Mouse (Mus musculus): ENCODE results near the gene Pbld2.
A peak's percentile ranks its signal among the peaks of the same experiment; 100 is the strongest.

Gene Pbld2

GRCm38 (mm10) chr10:63023749-63024579 is at the start of gene Pbld2, which contains the start of gene Hnrnph3:
Gene Pbld2, plus strand, starts transcription at chr10:63024315.
Gene Hnrnph3, minus strand, starts transcription at chr10:63024217.
- peak; percentile 94 for DNase-seq (ENCODE audit: low read depth, low spot score)

DNA sequence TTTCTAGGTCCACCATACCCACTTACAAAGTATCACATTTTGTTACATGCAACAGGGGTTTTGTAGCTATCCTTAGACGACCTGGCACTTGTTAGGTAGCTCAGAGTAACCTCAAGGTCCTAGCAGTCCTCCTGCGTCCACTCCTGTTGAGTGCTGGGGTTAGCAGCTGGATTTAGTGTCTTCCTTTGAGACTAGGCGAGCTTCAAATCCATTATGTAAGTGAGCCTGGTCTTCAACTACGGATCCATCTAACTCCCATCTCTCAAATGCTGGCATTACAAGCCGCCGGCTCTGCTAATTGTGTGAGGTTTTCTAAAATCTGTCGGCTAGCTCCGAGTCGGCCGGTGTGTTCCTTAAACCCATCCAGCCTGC is 44.5 kb upstream of the Pbld2 start:
- no peak for DNase-seq (ENCODE audit: low read depth, low spot score)

GRCm38 (mm10) chr10:62980039-62980954 is 43.8 kb upstream of the Pbld2 start, which contains the start of gene Rufy2:
Gene Rufy2, plus strand, starts transcription at chr10:62980223.
- DNase-seq (ENCODE audit: low read depth, low spot score) = peak; percentile 68

- no peak for DNase-seq (ENCODE audit: low read depth, low spot score)
Observed at GRCm38 (mm10) chr10:62984072-62984471, 40.0 kb upstream of the Pbld2 start.

DNA sequence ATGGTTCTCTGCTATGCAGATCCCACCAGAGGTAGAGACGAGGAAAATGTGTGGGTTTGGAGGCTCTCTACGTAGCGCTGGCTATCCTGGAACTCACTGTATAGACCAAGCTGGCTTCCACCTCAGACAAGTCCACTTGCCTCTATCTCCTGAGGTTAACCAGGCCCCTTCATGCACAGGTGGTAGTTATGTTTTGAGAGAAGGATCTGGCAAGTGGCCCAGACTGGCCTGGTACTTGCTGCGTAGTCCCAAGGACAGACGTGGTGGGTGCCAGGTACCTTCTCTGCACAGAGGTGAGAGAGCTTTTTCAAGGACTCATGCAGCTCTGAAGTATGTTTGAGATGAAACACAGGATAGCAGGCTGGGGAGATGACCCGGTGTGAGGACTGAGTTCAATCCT is 39.6 kb upstream of the Pbld2 start:
- DNase-seq (ENCODE audit: low read depth, low spot score) = no peak

DNA sequence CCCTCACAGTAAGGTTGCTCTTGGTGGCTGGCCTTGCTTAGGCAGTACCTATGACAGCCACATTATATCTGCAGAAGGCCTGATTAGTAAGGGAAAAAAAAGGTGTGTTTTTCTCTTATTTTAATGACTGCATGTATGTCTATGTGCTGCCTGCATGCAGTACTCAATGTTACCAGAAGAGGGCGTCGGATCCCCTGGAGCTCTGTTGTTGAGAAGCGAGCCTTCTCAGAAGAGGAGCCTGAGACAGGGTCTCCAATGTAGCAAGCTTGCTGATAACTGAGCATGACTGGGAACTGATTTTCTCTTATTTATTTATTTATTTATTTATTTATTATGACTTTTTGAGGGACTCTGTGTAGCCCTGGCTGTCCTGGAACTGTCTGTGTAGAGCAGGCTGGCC is 36.8 kb upstream of the Pbld2 start:
- no peak for DNase-seq (ENCODE audit: low read depth, low spot score)

DNA sequence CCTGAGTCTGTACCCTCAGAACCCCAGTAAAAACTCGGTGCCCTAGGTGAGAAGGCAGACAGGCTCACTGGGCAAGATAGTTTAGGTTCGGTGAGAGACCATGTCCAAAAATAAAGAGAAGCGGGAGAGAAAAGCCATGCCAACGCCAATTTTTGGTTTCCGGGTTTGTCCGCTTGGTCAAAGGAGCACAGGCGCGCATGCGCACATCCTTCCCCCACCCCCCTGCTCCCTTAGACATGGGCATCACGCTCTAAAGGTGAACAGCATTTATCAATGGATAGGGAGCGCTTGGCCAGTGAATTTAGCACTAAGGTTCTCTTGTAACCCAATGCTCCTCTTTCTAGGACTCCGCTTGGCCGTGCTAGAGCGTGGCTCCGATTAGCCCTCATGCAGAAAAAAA is 33.5 kb upstream of the Pbld2 start:
- no peak for DNase-seq (ENCODE audit: low read depth, low spot score)

- DNase-seq (ENCODE audit: low read depth, low spot score) = no peak
Observed at GRCm38 (mm10) chr10:62993991-62994390, 30.1 kb upstream of the Pbld2 start.

GRCm38 (mm10) chr10:63000584-63000983 is 23.5 kb upstream of the Pbld2 start:
- peak; percentile 45 for DNase-seq (ENCODE audit: low read depth, low spot score)

- DNase-seq (ENCODE audit: low read depth, low spot score) = no peak
Observed at GRCm38 (mm10) chr10:63003252-63003651, 20.9 kb upstream of the Pbld2 start.

GRCm38 (mm10) chr10:63004556-63004955 is 19.6 kb upstream of the Pbld2 start:
- DNase-seq (ENCODE audit: low read depth, low spot score) = no peak

GRCm38 (mm10) chr10:63008193-63008592 is 15.9 kb upstream of the Pbld2 start:
- DNase-seq (ENCODE audit: low read depth, low spot score) = no peak

DNA sequence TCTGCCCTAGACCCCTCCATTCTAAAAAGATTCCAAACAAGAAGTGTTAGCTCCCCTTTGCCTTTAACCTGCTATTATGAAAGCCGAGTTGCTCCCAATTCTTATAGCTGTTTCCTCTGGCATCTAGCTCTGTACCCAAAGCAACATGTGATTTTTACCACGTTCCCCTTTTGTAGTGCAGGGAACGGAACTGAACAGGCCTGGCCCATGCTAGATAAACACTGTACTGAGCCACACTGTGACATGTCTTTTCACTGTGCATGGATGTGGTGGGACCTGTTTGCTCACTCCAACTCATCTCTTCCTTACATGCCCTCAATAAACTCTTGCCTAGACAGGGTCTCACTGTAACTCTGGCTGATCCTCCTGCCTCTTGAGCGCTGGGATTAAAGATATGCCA is 13.8 kb upstream of the Pbld2 start:
- DNase-seq (ENCODE audit: low read depth, low spot score) = no peak

DNA sequence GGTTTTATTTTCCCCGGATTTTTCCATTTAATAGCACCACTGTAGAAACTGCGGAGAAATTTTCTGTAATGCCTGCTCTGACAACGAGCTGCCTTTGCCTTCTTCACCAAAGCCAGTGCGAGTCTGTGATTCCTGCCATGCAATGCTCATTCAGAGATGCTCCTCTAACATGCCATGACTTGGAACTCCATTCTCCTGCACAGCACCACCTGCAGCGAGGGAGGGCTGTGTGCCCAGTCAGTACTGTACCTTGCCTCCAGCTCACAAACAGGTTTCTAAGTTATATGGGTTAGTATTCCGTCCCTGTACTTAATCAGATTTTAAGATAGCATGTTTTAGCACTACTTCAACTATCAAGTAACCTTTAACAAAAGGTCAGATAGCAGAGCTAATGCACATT is 12.6 kb upstream of the Pbld2 start:
- DNase-seq (ENCODE audit: low read depth, low spot score) = no peak

DNA sequence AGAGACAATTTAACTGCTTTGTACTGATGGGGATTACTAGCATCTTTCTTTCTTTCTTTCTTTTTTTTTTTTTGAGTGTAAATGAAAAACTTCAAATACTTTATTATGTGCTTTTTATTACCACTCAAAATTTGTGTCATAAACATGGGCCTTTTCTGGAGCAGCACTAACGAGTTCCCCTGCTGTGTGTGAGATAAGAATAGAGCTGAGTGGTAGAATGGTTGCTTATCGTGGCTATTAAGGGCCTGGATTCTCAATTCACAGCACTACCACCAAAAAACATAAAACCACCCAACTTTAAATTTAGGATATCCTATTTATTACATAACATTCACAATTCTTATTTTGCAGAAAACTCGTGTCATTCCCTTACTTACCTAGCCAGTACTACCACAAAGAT is 10.6 kb upstream of the Pbld2 start:
- DNase-seq (ENCODE audit: low read depth, low spot score) = no peak

DNA sequence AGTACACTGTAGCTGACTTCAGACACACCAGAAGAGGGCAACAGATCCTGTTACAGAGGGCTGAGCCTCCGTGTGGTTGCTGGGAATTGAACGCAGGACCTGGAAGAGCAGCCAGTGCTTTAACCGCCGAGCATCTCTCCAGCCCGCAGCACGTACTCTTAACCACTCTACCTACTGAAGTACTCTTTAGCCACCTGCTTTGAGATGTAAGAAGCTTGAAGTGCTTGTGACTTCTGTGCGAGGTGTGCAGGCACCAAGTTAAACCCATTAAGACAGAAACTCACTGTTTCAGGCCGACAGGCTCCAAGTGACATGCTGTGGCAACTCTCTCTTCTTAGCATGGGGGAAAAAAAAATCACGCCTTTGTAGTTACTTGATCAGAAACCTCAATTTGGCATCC is 9.9 kb upstream of the Pbld2 start:
- no peak for DNase-seq (ENCODE audit: low read depth, low spot score)

DNA sequence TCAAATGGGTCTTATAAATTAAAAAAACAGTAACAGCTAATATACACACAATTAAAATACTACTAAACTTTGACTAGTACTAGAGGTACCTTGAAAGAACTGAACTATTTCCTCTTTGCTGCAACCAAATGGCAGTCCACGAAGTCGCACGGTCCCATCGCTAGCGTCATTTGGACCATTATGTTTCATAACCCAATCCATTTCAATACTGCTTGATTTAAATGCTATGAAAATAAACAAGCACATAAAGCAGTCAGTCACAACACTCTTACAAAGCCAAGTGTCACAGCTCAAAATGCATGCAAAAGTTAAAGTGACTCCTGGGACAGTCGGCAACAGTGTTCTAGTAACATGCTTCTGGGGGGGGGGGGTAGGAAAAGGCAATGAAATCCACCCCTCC is 4.8 kb upstream of the Pbld2 start:
- DNase-seq (ENCODE audit: low read depth, low spot score) = no peak

DNA sequence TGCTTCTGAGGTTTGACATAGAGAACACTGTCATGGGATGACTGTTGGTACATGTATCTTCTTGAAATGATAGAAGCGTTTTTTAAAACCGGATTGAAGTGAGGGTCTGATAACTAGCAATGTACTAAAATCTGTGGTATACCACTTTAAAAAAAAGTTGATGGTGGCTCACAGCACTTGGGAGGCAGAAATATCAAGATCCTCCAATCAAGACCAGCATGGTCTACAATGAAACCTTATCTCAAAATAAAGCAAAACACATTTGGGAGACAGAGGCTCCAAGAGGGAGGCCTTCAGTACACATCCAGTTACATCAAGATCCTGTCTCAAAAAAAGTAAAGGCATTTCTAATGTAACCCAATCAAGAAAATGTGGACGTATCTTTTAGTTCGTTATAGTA is 2.4 kb upstream of the Pbld2 start:
- DNase-seq (ENCODE audit: low read depth, low spot score) = no peak

DNA sequence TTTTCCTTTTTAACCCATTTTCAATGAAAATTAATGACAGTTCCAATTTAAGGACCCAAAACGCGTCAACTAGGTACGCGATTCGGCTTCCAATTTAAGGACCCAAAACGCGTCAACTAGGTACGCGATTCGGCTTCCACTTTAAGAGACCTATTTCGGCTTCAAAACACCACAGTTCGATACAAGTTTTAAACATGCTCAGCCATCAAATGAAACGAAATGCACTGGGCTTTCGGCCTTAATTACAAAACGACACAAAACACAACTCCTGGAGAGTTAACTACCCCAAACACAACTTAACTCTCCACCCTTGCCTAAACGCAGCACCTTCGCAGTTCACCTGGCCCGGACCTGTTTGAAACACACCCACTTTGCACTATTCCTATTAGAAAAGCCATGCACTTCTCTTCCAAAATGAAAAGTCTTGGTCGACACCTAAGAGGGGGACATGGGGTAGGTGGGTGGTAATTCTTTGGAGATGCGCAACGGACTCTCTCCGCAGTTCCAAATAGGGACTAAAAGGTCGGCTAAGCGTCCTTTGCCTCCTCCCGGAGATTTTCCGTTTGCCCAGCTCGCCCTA is 1.5 kb upstream of the Pbld2 start:
- DNase-seq (ENCODE audit: low read depth, low spot score) = no peak

DNA sequence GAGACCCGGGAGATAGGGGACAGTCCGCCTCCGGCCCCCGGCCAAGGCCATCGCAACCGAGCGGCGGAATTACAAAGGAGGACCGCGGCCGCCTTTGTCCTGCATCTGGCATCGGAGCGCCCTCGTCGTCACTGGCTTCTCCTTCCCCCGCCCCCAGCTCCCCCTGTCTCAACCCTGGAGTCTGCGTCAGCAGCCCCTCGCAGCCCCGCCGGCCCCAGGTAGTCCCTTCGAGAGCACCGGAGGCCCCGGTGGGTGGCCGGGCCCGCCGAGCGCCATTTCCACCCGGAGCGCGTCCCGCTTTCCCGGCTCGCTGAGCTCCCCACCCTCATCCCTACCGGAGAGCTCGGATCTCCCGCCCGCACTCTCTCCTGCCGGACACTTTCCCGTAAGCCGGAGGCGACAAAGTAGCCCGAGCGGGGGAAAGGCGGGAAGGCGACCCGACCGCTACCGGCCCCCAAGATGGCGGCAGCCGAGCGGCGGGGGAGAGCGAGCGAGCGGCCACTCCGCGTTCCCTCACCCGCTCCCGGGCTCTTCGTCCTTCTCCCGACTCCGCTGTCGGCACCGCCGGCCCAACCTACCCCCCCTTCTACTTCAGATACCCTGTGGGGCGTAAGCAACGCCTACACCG is 880 bp upstream of the Pbld2 start:
- DNase-seq (ENCODE audit: low read depth, low spot score) = no peak

- DNase-seq (ENCODE audit: low read depth, low spot score) = no peak
Observed at GRCm38 (mm10) chr10:63024580-63024910, 430 bp downstream of the Pbld2 start.

- DNase-seq (ENCODE audit: low read depth, low spot score) = no peak
Observed at GRCm38 (mm10) chr10:63025016-63025415, 901 bp downstream of the Pbld2 start.
